Mouse (Mus musculus) lung, embryonic 15.5 days (tissue): ENCODE results near the gene Dhps. TPM values are rescaled to one million over a fixed set of nuclear protein-coding genes. Genes with fewer than 3 reads are reported as not detected.
"Not testable (repeated sequence)": the region's sequence is repeated elsewhere in the genome, so short reads cannot be mapped to it uniquely, and the experiment has no call there.

Experiments
- ATAC-seq: fragments of 200-750 bp; cut with Nextera tagmentation; 2 replicates; pipeline ENCODE4 v1.8.0; 2017; ENCODE audit warnings: moderate number of reproducible peaks, borderline replicate concordance; ENCODE audit not compliant: low FRiP score, low TSS enrichment; ENCODE audit errors: extremely low read depth
- H3K27ac ChIP-seq: fragments of 300-500 bp; sonication (generic); 2 replicates; pipeline ENCODE4 v1.5.1; 2015; ENCODE audit warnings: moderate library complexity, mild to moderate bottlenecking, inconsistent platforms
- H3K27me3 ChIP-seq: fragments of 300-500 bp; sonication (generic); 2 replicates; pipeline ENCODE4 v1.6.1; 2015; ENCODE audit warnings: inconsistent platforms
- H3K36me3 ChIP-seq: fragments of 300-500 bp; sonication (generic); 2 replicates; pipeline ENCODE4 v1.6.1; 2015; ENCODE audit warnings: inconsistent platforms
- H3K4me1 ChIP-seq: fragments of 300-500 bp; sonication (generic); 2 replicates; pipeline ENCODE4 v1.6.1; 2015; ENCODE audit warnings: inconsistent platforms
- H3K4me2 ChIP-seq: fragments of 300-500 bp; sonication (generic); 2 replicates; pipeline ENCODE4 v1.6.1; 2015; ENCODE audit warnings: inconsistent platforms, mild to moderate bottlenecking, moderate library complexity
- H3K4me3 ChIP-seq: fragments of 300-500 bp; sonication (generic); 2 replicates; pipeline ENCODE4 v1.5.1; 2015; ENCODE audit warnings: mild to moderate bottlenecking, inconsistent platforms
- H3K9ac ChIP-seq: fragments of 300-500 bp; sonication (generic); 2 replicates; pipeline ENCODE4 v1.6.1; 2015; ENCODE audit warnings: inconsistent platforms
- H3K9me3 ChIP-seq: fragments of 300-500 bp; sonication (generic); 2 replicates; pipeline ENCODE4 v1.6.1; 2016; ENCODE audit warnings: inconsistent platforms
- WGBS: fragments of 180-500 bp; shearing (Covaris S2); methylation state at CpG from one replicate; pipeline ENCODE4 v1.1.7; 2015; 5-methylcytosine and 5-hydroxymethylcytosine counted together
- microRNA-seq: library from miRNA; unstranded; fragments of <30 nt; microRNA quantifications from one replicate; pipeline ENCODE4, GENCODE M21; 2016
- polyA plus RNA-seq: library from polyadenylated mRNA; unstranded; fragments of >200 nt; fragmentation: Nextera tagmentation; extraction: Ambion mirVana; gene quantifications from 2 replicates; pipeline ENCODE4 v1.2.1, GENCODE M21; 2015

Gene Dhps
- polyA plus RNA-seq, 1 experiment from 2014 or later: 54.4 TPM

- H3K9ac ChIP-seq: no peak overlapping the region
- no peaks in the 10 kb centered on the region; the same call in 1 of the 2 replicates for H3K4me1 ChIP-seq
- no peaks in the 10 kb centered on the region for H3K27me3 ChIP-seq
- peaks cover 34% of the 10 kb centered on the region for H3K36me3 ChIP-seq
- no peak for ATAC-seq
- WGBS: 95% methylated on average over 10 of the region's 10 CpGs
- H3K27ac ChIP-seq: no peak overlapping the region
- no peaks in the 10 kb centered on the region for H3K9me3 ChIP-seq
- H3K4me3 ChIP-seq: no peak overlapping the region
- no peak overlapping the region for H3K4me2 ChIP-seq
These were observed 41.7 kb downstream of the Dhps start for GRCm38 (mm10) chr8:85113241-85113640.

GRCm38 (mm10) chr8:85115501-85115900, 43.9 kb downstream of the Dhps start:
- Histone ChIP-seq H3K4me3 (no peak overlapping the region), H3K27ac (no peak overlapping the region), H3K4me2 (no peak overlapping the region), H3K9ac (no peak overlapping the region), H3K36me3 (peaks cover 18% of the 10 kb centered on the region), H3K9me3 (no peaks in the 10 kb centered on the region), H3K4me1 (peaks cover 7% of the 10 kb centered on the region; the same call in 1 of the 2 replicates), H3K27me3 (no peaks in the 10 kb centered on the region)
- 81% methylated on average over 4 of the region's 4 CpGs for WGBS
- ATAC-seq: no peak

GRCm38 (mm10) chr8:85116984-85117383, 45.4 kb downstream of the Dhps start:
- no peak for ATAC-seq

GRCm38 (mm10) chr8:85119052-85119981, 47.8 kb downstream of the Dhps start:
- 5% methylated on average over 37 of the region's 37 CpGs for WGBS
- H3K4me1 ChIP-seq: peaks cover 7% of the 10 kb centered on the region; the same call in 1 of the 2 replicates
- peak; percentile 87 for ATAC-seq
- peak overlapping the region; percentile 82 for H3K4me2 ChIP-seq
- H3K9me3 ChIP-seq: no peaks in the 10 kb centered on the region
- H3K4me3 ChIP-seq: peak overlapping the region; percentile 67
- no peaks in the 10 kb centered on the region for H3K36me3 ChIP-seq
- peak overlapping the region; percentile 60 for H3K9ac ChIP-seq
- H3K27me3 ChIP-seq: no peaks in the 10 kb centered on the region
- H3K27ac ChIP-seq: peak overlapping the region; percentile 80

More at GRCm38 (mm10) chr8:85116984-85117383, 45.4 kb downstream of the Dhps start:
- WGBS: 60% methylated on average over 7 of the region's 7 CpGs
- Histone ChIP-seq H3K4me1 (peaks cover 7% of the 10 kb centered on the region; the same call in 1 of the 2 replicates), H3K4me3 (no peak overlapping the region), H3K9ac (no peak overlapping the region), H3K9me3 (no peaks in the 10 kb centered on the region), H3K4me2 (no peak overlapping the region), H3K27ac (no peak overlapping the region), H3K27me3 (no peaks in the 10 kb centered on the region), H3K36me3 (peaks cover 4% of the 10 kb centered on the region; the same call in 1 of the 2 replicates)

- H3K4me3 ChIP-seq, H3K27ac ChIP-seq, H3K9me3 ChIP-seq, H3K36me3 ChIP-seq, H3K27me3 ChIP-seq, H3K9ac ChIP-seq, ATAC-seq, H3K4me2 ChIP-seq, H3K4me1 ChIP-seq: not testable (repeated sequence)
- WGBS: 69% methylated on average over 5 of the region's 5 CpGs
These were observed 48.7 kb downstream of the Dhps start for GRCm38 (mm10) chr8:85120251-85120650.

GRCm38 (mm10) chr8:85122995-85123394, 51.4 kb downstream of the Dhps start, which contains the start of gene Zfp791:
TSS of gene Zfp791 (minus strand) at chr8:85123095.
- no peaks in the 10 kb centered on the region for H3K27me3 ChIP-seq
- peaks cover 7% of the 10 kb centered on the region; the same call in 1 of the 2 replicates for H3K4me1 ChIP-seq
- H3K27ac ChIP-seq: no peak within 1 kb of the TSS
- H3K4me3 ChIP-seq: no peak within 1 kb of the TSS
- no peak within 1 kb of the TSS for H3K4me2 ChIP-seq
- WGBS: 73% methylated on average over 3 of the region's 3 CpGs
- no peaks in the 10 kb centered on the region for H3K9me3 ChIP-seq
- no peak for ATAC-seq
- H3K9ac ChIP-seq: no peak within 1 kb of the TSS
- no peaks in the 10 kb centered on the region for H3K36me3 ChIP-seq

- no peak for ATAC-seq
- WGBS: 84% methylated on average over 8 of the region's 8 CpGs
These were observed 52.1 kb downstream of the Dhps start for GRCm38 (mm10) chr8:85123691-85124090.

More at GRCm38 (mm10) chr8:85123691-85124090, 52.1 kb downstream of the Dhps start:
- H3K27ac ChIP-seq: no peak overlapping the region
- no peaks in the 10 kb centered on the region for H3K27me3 ChIP-seq
- no peak overlapping the region for H3K4me3 ChIP-seq
- H3K4me1 ChIP-seq: peaks cover 5% of the 10 kb centered on the region; the same call in 1 of the 2 replicates
- no peaks in the 10 kb centered on the region for H3K36me3 ChIP-seq
- H3K9ac ChIP-seq: no peak overlapping the region
- no peaks in the 10 kb centered on the region for H3K9me3 ChIP-seq
- no peak overlapping the region for H3K4me2 ChIP-seq

Small RNA genes within 50 kb of the gene (microRNA-seq; reads per million reads assigned to microRNA genes)
- gene Gm23388 (0.74 reads per million), gene Mir7070 (not detected)

Other genes starting within 250 kb of the Dhps start
- 6.0 and 6.3 TPM in 2 replicates for gene Dand5, start 248.9 kb upstream of the Dhps start, polyA plus RNA-seq
- 43.4 and 47.0 TPM in 2 replicates for gene Gadd45gip1, start 240.2 kb upstream of the Dhps start, polyA plus RNA-seq
- gene Rad23a, start 231.1 kb upstream of the Dhps start, polyA plus RNA-seq: 112 and 127 TPM in 2 replicates
- 1,037 and 1,080 TPM in 2 replicates for gene Calr, start 224.8 kb upstream of the Dhps start, polyA plus RNA-seq
- 96.9 and 98.9 TPM in 2 replicates for gene Farsa, start 214.8 kb upstream of the Dhps start, polyA plus RNA-seq
- gene Syce2, start 199.6 kb upstream of the Dhps start, polyA plus RNA-seq: 69.6 and 72.1 TPM in 2 replicates
- gene Gcdh, start 177.8 kb upstream of the Dhps start, polyA plus RNA-seq: 34.9 and 35.7 TPM in 2 replicates
- 1.6 and 3.1 TPM in 2 replicates for gene Klf1, start 169.8 kb upstream of the Dhps start, polyA plus RNA-seq
- 14.8 and 15.4 TPM in 2 replicates for gene Dnase2a, start 163.2 kb upstream of the Dhps start, polyA plus RNA-seq
- 0.49 TPM in 2 replicates for gene Mast1, start 134.4 kb upstream of the Dhps start, polyA plus RNA-seq
- gene Rtbdn, start 124.8 kb upstream of the Dhps start, polyA plus RNA-seq: 0.12 and 0.13 TPM in 2 replicates
- gene Gm49661, start 102.3 kb upstream of the Dhps start, polyA plus RNA-seq: not detected in 2 replicates
- gene Prdx2, start 102.2 kb upstream of the Dhps start, polyA plus RNA-seq: 727 and 733 TPM in 2 replicates
- gene Rnaseh2a, start 102.0 kb upstream of the Dhps start, polyA plus RNA-seq: 114 and 120 TPM in 2 replicates
- 17.4 and 20.5 TPM in 2 replicates for gene Junb, start 93.0 kb upstream of the Dhps start, polyA plus RNA-seq
- gene Hook2, start 81.2 kb upstream of the Dhps start, polyA plus RNA-seq: 23.2 and 23.9 TPM in 2 replicates
- gene Best2, start 57.2 kb upstream of the Dhps start, polyA plus RNA-seq: not detected in 2 replicates
- 124 and 128 TPM in 2 replicates for gene Asna1, start 46.5 kb upstream of the Dhps start, polyA plus RNA-seq
- gene Trir, start 44.9 kb upstream of the Dhps start, polyA plus RNA-seq: 107 and 118 TPM in 2 replicates
- 29.1 and 32.3 TPM in 2 replicates for gene Tnpo2, start 34.8 kb upstream of the Dhps start, polyA plus RNA-seq
- gene Fbxw9, start 11.7 kb upstream of the Dhps start, polyA plus RNA-seq: 27.9 and 28.4 TPM in 2 replicates
- not detected in 2 replicates for gene Gm5741, start 3.8 kb upstream of the Dhps start, polyA plus RNA-seq
- 140 and 145 TPM in 2 replicates for gene Wdr83os, start 9.0 kb downstream of the Dhps start, polyA plus RNA-seq
- 44.3 and 44.7 TPM in 2 replicates for gene Wdr83, start 9.5 kb downstream of the Dhps start, polyA plus RNA-seq
- 35.9 and 40.1 TPM in 2 replicates for gene Man2b1, start 11.5 kb downstream of the Dhps start, polyA plus RNA-seq
- 2.9 and 3.0 TPM in 2 replicates for gene Zfp791, start 51.3 kb downstream of the Dhps start, polyA plus RNA-seq
- gene Cks1brt, start 80.2 kb downstream of the Dhps start, polyA plus RNA-seq: not detected in 2 replicates
- not detected in 2 replicates for gene Olfr371, start 154.2 kb downstream of the Dhps start, polyA plus RNA-seq
- gene Orc6, start 227.9 kb downstream of the Dhps start, polyA plus RNA-seq: 110 and 112 TPM in 2 replicates
- gene Vps35, start 228.0 kb downstream of the Dhps start, polyA plus RNA-seq: 144 and 149 TPM in 2 replicates